Mouse (Mus musculus): Measurements from ENCODE around the gene Isy1.

GRCm38 (mm10) chr6:87835695-87836094 lies 2.9 kb downstream of the Isy1 start, which contains the start of gene Gm45140:
- TF ChIP-seq CTCF (IDR thresholded peaks at IDR 0.05) (no peak), EP300 (IDR thresholded peaks at IDR 0.05) (no peak)
